Comparison of ENCODE assay signal across 8 mouse cellular contexts in the genomic region with DNA sequence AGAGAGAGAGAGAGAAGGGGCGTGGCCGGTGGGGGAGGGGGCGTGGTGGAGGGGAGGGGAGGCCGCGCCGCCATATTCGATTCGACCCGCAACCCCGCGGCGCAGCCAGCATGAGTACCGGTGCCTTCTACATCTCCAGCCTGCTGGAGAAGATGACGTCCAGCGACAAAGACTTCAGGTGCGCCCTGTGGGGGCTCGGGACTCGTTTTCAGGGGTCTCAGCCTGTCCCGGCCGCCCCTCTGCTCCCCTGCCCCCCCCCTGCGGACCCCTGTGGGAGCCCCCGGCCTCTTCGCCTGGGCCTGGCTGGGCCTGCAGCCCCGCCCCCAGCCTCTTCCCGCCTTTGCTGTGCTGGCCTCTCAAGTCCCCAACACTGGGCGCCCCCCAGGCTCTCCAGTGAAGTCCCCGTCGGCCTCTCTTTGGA. TPM values are rescaled to one million over a fixed set of nuclear protein-coding genes. Genes with fewer than 3 reads are reported as not detected.
DNase-seq lines count a peak whose midpoint lies in the region; TF ChIP-seq lines count a peak whose summit lies in the region.

A gene (plus strand): TSS at position 38 of the 421 bp plus-strand sequence.

- H3K4me3 ChIP-seq in C2C12 (ENCODE audit: insufficient read depth, poor library complexity, severe bottlenecking), result peak within 1 kb of the TSS; percentile 28
- peak within 1 kb of the TSS; percentile 86 to 97 for H3K4me3 ChIP-seq in ES-E14 (ENCODE audit: insufficient read depth in 1 of 2, low read depth in 1 of 2, low read length in 2 of 2, poor library complexity in 1 of 2, severe bottlenecking in 1 of 2)

- no peak within 1 kb of the TSS; the same call in 1 of the 2 replicates for H3K27ac ChIP-seq in ES-E14 (ENCODE audit: insufficient read depth, low read depth, low read length, poor library complexity, severe bottlenecking)

- peak within 1 kb of the TSS; percentile 75 for H3K9ac ChIP-seq in ES-E14 (ENCODE audit: insufficient read depth, low read depth, low read length, poor library complexity, severe bottlenecking)

- H3K4me1 ChIP-seq in ES-E14 (ENCODE audit: control insufficient read depth in 2 of 2, insufficient read depth in 2 of 2, low read length in 2 of 2, poor library complexity in 1 of 2), result peaks cover 0 to 7% of the 10 kb centered on the region in 2 experiments; a peak in 2 of 4 replicates

- no peak for TF ChIP-seq CTCF in C2C12 (IDR thresholded peaks at IDR 0.05; ENCODE audit: control insufficient read depth, insufficient read depth, insufficient read length)

- H3K9me3 ChIP-seq in ES-E14 (ENCODE audit: control insufficient read depth, insufficient read depth, low read depth, low read length), result no peaks in the 10 kb centered on the region

- H3K79me2 ChIP-seq in C2C12 (ENCODE audit: control insufficient read depth, insufficient read depth), result no peaks in the 10 kb centered on the region

- H3K36me3 ChIP-seq in C2C12 (ENCODE audit: control insufficient read depth, insufficient read depth) (no peaks in the 10 kb centered on the region), ES-E14 (ENCODE audit: control insufficient read depth, insufficient read depth, low read length, poor library complexity, severe bottlenecking) (no peaks in the 10 kb centered on the region; the same call in 1 of the 2 replicates)

- H3K27me3 ChIP-seq in C2C12 (ENCODE audit: control insufficient read depth, insufficient read depth, insufficient read length), result no peaks in the 10 kb centered on the region

- peak within 1 kb of the TSS; percentile 58 for H3ac ChIP-seq in C2C12 (ENCODE audit: control insufficient read depth, insufficient read length, low read depth)

- DNase-seq in ES-E14 (ENCODE audit: low read depth, low spot score), result peak; percentile 47
- DNase-seq in cerebellum, postnatal 10 days, result peak; percentile 84 to 87
- peak; percentile 77 for DNase-seq in gastrocnemius, postnatal 10 days
- peak; percentile 81 for DNase-seq in induced T-regulatory cell, adult 2 months (ENCODE audit: low read depth)
- peak; percentile 64 for DNase-seq in lung, postnatal 10 days
- DNase-seq in skeletal muscle tissue, adult 2 months (ENCODE audit: low read depth, low spot score), result peak; percentile 29
- DNase-seq in left cerebral cortex, adult 9 months (ENCODE audit: low spot score in 2 of 2), result no peak

- H3K79me3 ChIP-seq in C2C12 (ENCODE audit: low read depth), result no peaks in the 10 kb centered on the region

- in situ Hi-C loops in ES-E14 (cut with MboI; ENCODE audit: low sequenced_read_pairs in 2 of 2, unreplicated experiment in 2 of 2), result loop anchor here in 1 of 2 experiments (5.0 kb wide), 1 partner anchor 52 kb away; no protein-coding TSS in a partner anchor

TF ChIP-seq in C2C12, 6 proteins besides CTCF, POLR2A, EP300 and RAD21:
- TF ChIP-seq MYOG (IDR thresholded peaks at IDR 0.05; ENCODE audit: control insufficient read depth, extremely low read depth, insufficient read length) (no peak), FOSL1 (IDR thresholded peaks at IDR 0.05; ENCODE audit: insufficient read depth, low read length, poor library complexity, severe bottlenecking) (no peak), CEBPB (IDR thresholded peaks at IDR 0.05; ENCODE audit: low read depth) (no peak), USF1 (IDR thresholded peaks at IDR 0.05; ENCODE audit: low read depth) (no peak), MAX (IDR thresholded peaks at IDR 0.05) (no peak), MYOD1 (IDR thresholded peaks at IDR 0.05; ENCODE audit: control insufficient read depth, insufficient read length, low read depth) (no peak)

TF ChIP-seq in ES-E14, 5 proteins besides CTCF, POLR2A, EP300 and RAD21:
- TF ChIP-seq ZC3H11A (IDR thresholded peaks at IDR 0.05; ENCODE audit: borderline replicate concordance, low read depth, low read length), result no peak
- TF ChIP-seq MAFK (IDR thresholded peaks at IDR 0.05; ENCODE audit: insufficient read depth, low read depth, low read length), result no peak
- no peak for TF ChIP-seq ZNF384 (IDR thresholded peaks at IDR 0.05; ENCODE audit: low read depth, low read length)
- no peak for TF ChIP-seq HCFC1 (IDR thresholded peaks at IDR 0.05; ENCODE audit: borderline replicate concordance, insufficient read depth, low read length)
- TF ChIP-seq CHD2 (IDR thresholded peaks at IDR 0.05; ENCODE audit: low read depth, low read length), result no peak
TF ChIP-seq in ES-E14: peak in this region for 0.

RNA-seq across cellular contexts. Expression of the gene that starts here (rescaled TPM):
- polyA plus RNA-seq in C2C12 (2012; fragmentation: generic; extraction: Trizol), result 8.2 TPM
- total RNA-seq in ES-E14 (2012; rRNA removed), result 10.7 and 10.8 TPM in 2 replicates
- 10 to 100 TPM; 89.1 to 96.7 TPM for total RNA-seq in gastrocnemius, postnatal 10 days (2021)

Comparison
In these comparisons a context has a peak if more than half of its experiments do, and no peak if none do; other contexts are left out.
1. DNase-seq: peak in ES-E14 (single experiment), cerebellum, postnatal 10 days (2 of 2), gastrocnemius, postnatal 10 days (single experiment), induced T-regulatory cell, adult 2 months (single experiment), lung, postnatal 10 days (single experiment) and skeletal muscle tissue, adult 2 months (single experiment); none in left cerebral cortex, adult 9 months (0 of 2).